Mouse (Mus musculus) ES-Bruce4 (cell line): ENCODE results near the gene Trim71.

ENCODE experiments used
- CTCF ChIP-seq: IDR thresholded peaks from one replicate; pipeline ENCODE4 v1.8.1; 2011; ENCODE audit warnings: low read depth, low read length
- EP300 ChIP-seq: IDR thresholded peaks from 2 replicates; pipeline ENCODE4 v1.6.1; 2011; ENCODE audit warnings: low read depth, low read length; ENCODE audit not compliant: insufficient read depth
- POLR2A ChIP-seq: IDR thresholded peaks from one replicate; pipeline ENCODE4 v1.8.1; 2011; ENCODE audit warnings: low read length; ENCODE audit not compliant: insufficient read depth

DNA sequence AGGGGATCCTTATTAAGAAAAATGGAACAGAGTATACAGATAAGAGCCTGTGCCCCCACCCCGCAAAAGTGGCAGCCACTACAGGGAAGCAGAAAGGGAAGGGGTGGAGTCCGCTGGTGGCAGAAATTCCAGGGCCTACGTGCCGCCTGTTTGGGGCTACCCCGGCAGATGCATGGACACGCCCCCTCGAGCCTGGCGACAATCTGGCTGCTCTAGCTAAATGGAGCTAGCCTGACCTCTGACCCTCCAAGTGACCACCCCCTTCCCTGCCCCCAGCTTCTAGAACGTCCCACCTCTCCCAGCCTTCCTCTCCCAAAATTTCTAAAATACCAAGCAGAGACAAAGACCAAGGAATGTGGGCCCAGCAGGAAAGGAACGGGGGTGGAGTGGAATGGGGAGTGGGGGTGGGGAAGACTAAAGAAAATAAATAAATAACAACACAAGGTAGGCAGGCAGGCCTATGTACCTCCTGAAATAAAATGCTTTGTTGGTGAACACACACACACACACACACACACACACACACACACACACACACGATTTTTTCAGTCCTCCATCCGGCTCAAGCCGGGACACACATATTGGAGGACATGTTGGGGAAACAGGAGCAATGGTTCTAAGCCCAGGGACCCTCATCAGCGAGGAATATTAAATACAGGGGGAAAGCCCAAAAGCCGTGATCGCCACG is 36.0 kb downstream of the Trim71 start:
- TF ChIP-seq CTCF (no peak), POLR2A (no peak), EP300 (peak; percentile 97)
